Mouse (Mus musculus) lung, embryonic 14.5 days (tissue): Measurements from ENCODE around the gene Ikzf1. TPM values are rescaled to one million over a fixed set of nuclear protein-coding genes. Genes with fewer than 3 reads are reported as not detected.

ENCODE experiments used
- ATAC-seq: fragments of 200-750 bp; cut with Nextera tagmentation; 2 replicates; pipeline ENCODE4 v1.8.0; 2017; ENCODE audit warnings: mild to moderate bottlenecking, moderate TSS enrichment, moderate library complexity; ENCODE audit not compliant: insufficient read depth
- DNase-seq: peaks from one replicate; pipeline ENCODE4 v3.0.0-alpha.2; 2015
- H3K27ac ChIP-seq: fragments of 300-500 bp; sonication (generic); 2 replicates; pipeline ENCODE4 v1.5.1; 2014; ENCODE audit warnings: low read depth, mild to moderate bottlenecking, moderate library complexity
- H3K27me3 ChIP-seq: fragments of 300-500 bp; sonication (generic); 2 replicates; pipeline ENCODE4 v1.6.1; 2014; ENCODE audit warnings: low read length, control low read depth; ENCODE audit not compliant: insufficient read depth
- H3K36me3 ChIP-seq: fragments of 300-500 bp; sonication (generic); 2 replicates; pipeline ENCODE4 v1.6.1; 2014; ENCODE audit warnings: control low read depth; ENCODE audit not compliant: insufficient read depth
- H3K4me1 ChIP-seq: fragments of 300-500 bp; sonication (generic); 2 replicates; pipeline ENCODE4 v1.6.1; 2014; ENCODE audit warnings: antibody characterized with exemption, control low read depth; ENCODE audit not compliant: insufficient read depth
- H3K4me2 ChIP-seq: fragments of 300-500 bp; sonication (generic); 2 replicates; pipeline ENCODE4 v1.6.1; 2014; ENCODE audit warnings: mild to moderate bottlenecking
- H3K4me3 ChIP-seq: fragments of 300-500 bp; sonication (generic); 2 replicates; pipeline ENCODE4 v1.5.1; 2014; ENCODE audit warnings: low read depth, low read length
- H3K9ac ChIP-seq: fragments of 300-500 bp; sonication (generic); 2 replicates; pipeline ENCODE4 v1.6.1; 2014
- H3K9me3 ChIP-seq: fragments of 300-500 bp; sonication (generic); 2 replicates; pipeline ENCODE4 v1.6.1; 2016; ENCODE audit warnings: low read depth, low read length, control low read depth
- CTCF ChIP-seq: IDR thresholded peaks from 2 replicates; pipeline ENCODE4 v1.5.1; 2016; ENCODE audit warnings: antibody characterized with exemption, low read depth
- WGBS: fragments of 180-500 bp; shearing (Covaris S2); extraction: QIAGEN DNeasy Blood & Tissue Kit; methylation state at CpG from one replicate; pipeline ENCODE4 v1.1.7; 2014; 5-methylcytosine and 5-hydroxymethylcytosine counted together
- polyA plus RNA-seq: library from polyadenylated mRNA; unstranded; fragments of >200 nt; fragmentation: Nextera tagmentation; extraction: Ambion mirVana; gene quantifications from 2 replicates; pipeline ENCODE4 v1.2.1, GENCODE M21; 2014

Gene Ikzf1
- polyA plus RNA-seq, 1 experiment from 2014 or later, result 2.4 TPM

- H3K9me3 ChIP-seq, result no peaks in the 10 kb centered on the region
- H3K27ac ChIP-seq, result no peak overlapping the region
- no peak for ATAC-seq
- H3K4me2 ChIP-seq, result no peak overlapping the region
- no peaks in the 10 kb centered on the region for H3K4me1 ChIP-seq
- TF ChIP-seq CTCF, result no peak
- WGBS, result 88% methylated on average over 5 of the region's 5 CpGs
- H3K27me3 ChIP-seq, result no peaks in the 10 kb centered on the region
- H3K9ac ChIP-seq, result no peak overlapping the region
- H3K36me3 ChIP-seq, result no peaks in the 10 kb centered on the region
- no peak overlapping the region for H3K4me3 ChIP-seq
- DNase-seq, result no peak
Measured at GRCm38 (mm10) chr11:11774893-11775292, 90.1 kb downstream of the Ikzf1 start.

DNA sequence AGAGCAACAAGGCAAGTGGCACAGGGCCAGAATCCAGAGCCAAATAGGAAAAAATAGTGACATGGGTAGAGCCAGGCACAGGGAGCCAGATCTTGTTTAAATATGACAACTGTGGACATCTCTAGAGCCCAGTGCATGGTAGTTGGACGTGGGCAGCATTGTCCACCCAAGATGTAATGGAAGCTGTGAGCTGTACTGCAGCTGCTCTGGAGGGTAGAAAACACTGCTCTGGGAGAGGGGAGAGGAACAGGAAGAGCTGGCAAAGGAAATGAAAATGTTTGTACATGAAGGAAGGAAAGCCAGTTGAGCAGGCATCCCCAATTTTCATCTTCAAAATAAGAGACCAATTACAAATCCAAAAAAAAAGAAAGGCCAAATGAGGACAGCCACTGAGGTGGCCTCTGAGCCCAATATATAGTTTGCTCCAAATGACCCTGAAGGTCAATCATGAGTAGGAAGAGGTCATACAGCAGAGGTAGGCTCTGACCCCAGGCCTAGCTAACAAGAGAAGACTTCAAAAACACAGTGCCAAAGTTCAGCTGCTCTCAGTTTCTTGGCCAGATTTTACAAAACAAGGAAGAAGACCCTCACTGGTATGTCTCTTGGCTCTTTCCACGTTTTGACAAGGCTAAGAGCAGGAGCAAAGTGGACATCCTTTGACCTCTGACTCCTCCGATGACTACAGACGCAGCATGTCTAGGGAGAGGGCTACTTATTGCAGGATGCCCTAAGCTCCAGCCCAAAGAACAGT lies 91.4 kb downstream of the Ikzf1 start:
- ATAC-seq, result no peak
- Histone ChIP-seq H3K4me3 (no peak overlapping the region), H3K36me3 (no peaks in the 10 kb centered on the region), H3K4me2 (no peak overlapping the region), H3K9ac (no peak overlapping the region), H3K9me3 (no peaks in the 10 kb centered on the region), H3K27ac (no peak overlapping the region), H3K4me1 (no peaks in the 10 kb centered on the region), H3K27me3 (no peaks in the 10 kb centered on the region)
- 65% methylated on average over 4 of the region's 4 CpGs for WGBS
- no peak for TF ChIP-seq CTCF
- no peak for DNase-seq

- DNase-seq, result no peak
- Histone ChIP-seq H3K27me3 (no peaks in the 10 kb centered on the region), H3K27ac (no peak overlapping the region), H3K9ac (no peak overlapping the region), H3K4me3 (no peak overlapping the region), H3K9me3 (no peaks in the 10 kb centered on the region), H3K4me1 (no peaks in the 10 kb centered on the region), H3K36me3 (no peaks in the 10 kb centered on the region), H3K4me2 (no peak overlapping the region)
- no peak for TF ChIP-seq CTCF
- ATAC-seq, result no peak
- WGBS, result 75% methylated on average over 7 of the region's 7 CpGs
Measured at GRCm38 (mm10) chr11:11776822-11777174, 92.0 kb downstream of the Ikzf1 start.

GRCm38 (mm10) chr11:11777246-11777645 lies 92.4 kb downstream of the Ikzf1 start:
- no peaks in the 10 kb centered on the region for H3K36me3 ChIP-seq
- H3K4me3 ChIP-seq, result no peak overlapping the region
- ATAC-seq, result no peak
- no peak for TF ChIP-seq CTCF
- WGBS, result 63% methylated on average over 3 of the region's 3 CpGs
- H3K27ac ChIP-seq, result no peak overlapping the region
- no peak overlapping the region for H3K4me2 ChIP-seq
- DNase-seq, result no peak
- no peaks in the 10 kb centered on the region for H3K4me1 ChIP-seq
- H3K27me3 ChIP-seq, result no peaks in the 10 kb centered on the region
- H3K9me3 ChIP-seq, result no peaks in the 10 kb centered on the region
- H3K9ac ChIP-seq, result no peak overlapping the region

DNA sequence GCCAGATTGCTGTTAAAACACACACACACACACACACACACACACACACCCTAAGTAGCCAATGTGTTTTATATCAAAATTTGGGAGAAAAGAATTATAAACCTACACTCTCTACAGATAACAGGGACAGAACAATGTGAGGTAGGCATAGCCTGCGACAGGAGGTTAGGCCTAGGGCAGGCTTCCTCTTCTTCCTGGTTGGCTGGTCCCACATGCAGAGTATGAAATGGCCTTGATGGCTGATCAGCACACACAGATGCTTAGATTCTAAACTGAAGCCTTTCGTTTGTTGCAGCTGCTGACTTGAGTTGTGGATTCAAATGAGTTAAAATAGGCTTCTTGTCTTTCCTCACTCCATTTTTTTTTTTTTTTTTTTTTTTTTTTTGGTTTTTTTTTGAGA lies 93.0 kb downstream of the Ikzf1 start:
- no peaks in the 10 kb centered on the region for H3K36me3 ChIP-seq
- H3K9ac ChIP-seq, result no peak overlapping the region

DNA sequence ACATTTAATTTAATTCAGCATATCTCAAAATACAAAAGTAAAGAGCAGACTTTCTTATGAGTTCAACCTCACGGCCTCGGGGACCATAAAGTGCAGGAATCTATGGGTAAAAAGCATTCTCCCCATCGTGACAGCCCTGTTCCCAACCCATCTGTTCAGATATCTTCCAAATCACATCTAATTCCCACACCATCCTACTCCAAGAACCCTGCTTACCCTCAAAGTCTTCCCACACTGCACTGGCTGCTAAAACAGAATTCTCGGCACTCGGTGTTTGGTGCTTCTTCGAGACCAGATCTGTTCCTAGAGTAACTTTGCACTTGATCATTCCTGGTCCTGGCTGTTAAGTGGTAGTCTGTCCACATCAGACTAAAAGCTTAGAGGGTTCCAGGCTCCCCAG lies 93.5 kb downstream of the Ikzf1 start:
- no peak overlapping the region for H3K4me2 ChIP-seq
- no peak overlapping the region for H3K9ac ChIP-seq
- H3K4me3 ChIP-seq, result no peak overlapping the region
- H3K36me3 ChIP-seq, result no peaks in the 10 kb centered on the region
- no peak for ATAC-seq
- H3K27ac ChIP-seq, result no peak overlapping the region
- no peak for TF ChIP-seq CTCF
- no peaks in the 10 kb centered on the region for H3K27me3 ChIP-seq
- DNase-seq, result no peak
- 90% methylated on average over 6 of the region's 6 CpGs for WGBS
- no peaks in the 10 kb centered on the region for H3K9me3 ChIP-seq
- H3K4me1 ChIP-seq, result no peaks in the 10 kb centered on the region

More for the DNA sequence above, 93.0 kb downstream of the Ikzf1 start:
- no peaks in the 10 kb centered on the region for H3K9me3 ChIP-seq
- no peak overlapping the region for H3K27ac ChIP-seq
- H3K4me1 ChIP-seq, result no peaks in the 10 kb centered on the region
- 79% methylated on average over 2 of the region's 2 CpGs for WGBS
- TF ChIP-seq CTCF, result no peak
- ATAC-seq (no peak), DNase-seq (no peak)
- no peaks in the 10 kb centered on the region for H3K27me3 ChIP-seq
- no peak overlapping the region for H3K4me3 ChIP-seq
- no peak overlapping the region for H3K4me2 ChIP-seq

- no peak for ATAC-seq
- TF ChIP-seq CTCF, result no peak
- 73% methylated on average over 8 of the region's 8 CpGs for WGBS
- Histone ChIP-seq H3K4me2 (no peak overlapping the region), H3K4me1 (no peaks in the 10 kb centered on the region), H3K9me3 (no peaks in the 10 kb centered on the region), H3K27ac (no peak overlapping the region), H3K4me3 (no peak overlapping the region), H3K27me3 (no peaks in the 10 kb centered on the region), H3K36me3 (no peaks in the 10 kb centered on the region), H3K9ac (no peak overlapping the region)
- DNase-seq, result no peak
Measured at GRCm38 (mm10) chr11:11781728-11782127, 96.9 kb downstream of the Ikzf1 start.
